Mouse (Mus musculus) MEL (cell line): ENCODE data around the gene Tuba1a. TPM values are rescaled to one million over a fixed set of nuclear protein-coding genes. Genes with fewer than 3 reads are reported as not detected.
"Not testable (repeated sequence)": the region's sequence is repeated elsewhere in the genome, so short reads cannot be mapped to it uniquely, and the experiment has no call there.

Source experiments
- DNase-seq: peaks from one replicate; pipeline ENCODE4 v3.0.0; 2011; ENCODE audit warnings: low read depth, low spot score
- H3K27ac ChIP-seq: 2 replicates; pipeline ENCODE4 v1.5.1; 2012; ENCODE audit warnings: low read depth, mild to moderate bottlenecking, control low read depth, low read length, moderate library complexity; ENCODE audit not compliant: control insufficient read depth
- H3K27me3 ChIP-seq, 2 experiments: fragments of 150-350 bp in 1 of 2; sonication (generic) in 1 of 2; 2 replicates each; pipeline ENCODE4 v1.6.1; 2012; ENCODE audit warnings: low read length in 2 of 2, mild to moderate bottlenecking in 2 of 2, improper control_type of control experiment in 1 of 2, moderate library complexity in 1 of 2; ENCODE audit not compliant: insufficient read depth in 2 of 2, control insufficient read depth in 1 of 2
- H3K36me3 ChIP-seq, 2 experiments: 2 replicates each; pipeline ENCODE4 v1.6.1; 2012 to 2014; ENCODE audit warnings: low read length in 2 of 2, improper control_type of control experiment in 1 of 2, inconsistent platforms in 1 of 2, mild to moderate bottlenecking in 1 of 2; ENCODE audit not compliant: insufficient read depth in 2 of 2, control insufficient read depth in 1 of 2
- H3K4me1 ChIP-seq, 2 experiments: fragments of 150-350 bp in 1 of 2; sonication (generic) in 1 of 2; 2 replicates each; pipeline ENCODE4 v1.6.1; 2012; ENCODE audit warnings: low read length in 2 of 2, improper control_type of control experiment in 1 of 2, mild to moderate bottlenecking in 1 of 2; ENCODE audit not compliant: insufficient read depth in 2 of 2, control insufficient read depth in 1 of 2
- H3K4me3 ChIP-seq, 2 experiments: fragments of 150-350 bp in 1 of 2; sonication (generic) in 1 of 2; 2 replicates each; pipeline ENCODE4 v1.5.1; 2012; ENCODE audit warnings: low read depth in 2 of 2, low read length in 2 of 2, mild to moderate bottlenecking in 2 of 2, moderate library complexity in 2 of 2, control low read depth in 1 of 2, improper control_type of control experiment in 1 of 2; ENCODE audit not compliant: control insufficient read depth in 1 of 2, insufficient read depth in 1 of 2
- H3K79me2 ChIP-seq: 2 replicates; pipeline ENCODE4 v1.6.1; 2012; ENCODE audit warnings: mild to moderate bottlenecking, low read length, moderate library complexity; ENCODE audit not compliant: control insufficient read depth, poor library complexity, insufficient read depth
- H3K9ac ChIP-seq: 2 replicates; pipeline ENCODE4 v1.6.1; 2012; ENCODE audit warnings: low read depth, mild to moderate bottlenecking, control low read depth, low read length, moderate library complexity; ENCODE audit not compliant: control insufficient read depth, poor library complexity, severe bottlenecking
- H3K9me3 ChIP-seq: fragments of 150-350 bp; sonication (generic); replicated peaks from 2 replicates; pipeline ENCODE4 v1.6.1; 2012; ENCODE audit warnings: mild to moderate bottlenecking, low read length, improper control_type of control experiment, moderate library complexity; ENCODE audit not compliant: insufficient read depth
- BHLHE40 ChIP-seq: IDR thresholded peaks from 2 replicates; pipeline ENCODE4 v1.6.1; 2012; ENCODE audit warnings: low read depth, mild to moderate bottlenecking, inconsistent platforms, low read length, improper control_type of control experiment, borderline replicate concordance
- EP300 ChIP-seq, 2 experiments: IDR thresholded peaks; 2 replicates each; pipeline ENCODE4 v1.6.1; 2011; ENCODE audit warnings: improper control_type of control experiment in 2 of 2, low read length in 2 of 2, low read depth in 1 of 2, mild to moderate bottlenecking in 1 of 2
- ETS1 ChIP-seq: IDR thresholded peaks from 2 replicates; pipeline ENCODE4 v1.6.1; 2012; ENCODE audit warnings: low read depth, mild to moderate bottlenecking, inconsistent platforms, low read length, improper control_type of control experiment, moderate library complexity
- HCFC1 ChIP-seq: IDR thresholded peaks from 2 replicates; pipeline ENCODE4 v1.6.1; 2012; ENCODE audit warnings: low read depth, mild to moderate bottlenecking, inconsistent platforms, low read length, improper control_type of control experiment, moderate library complexity
- MAX ChIP-seq: IDR thresholded peaks from 2 replicates; pipeline ENCODE4 v1.6.1; 2011; ENCODE audit warnings: low read length, improper control_type of control experiment
- MAZ ChIP-seq: IDR thresholded peaks from 2 replicates; pipeline ENCODE4 v1.6.1; 2012; ENCODE audit warnings: low read depth, mild to moderate bottlenecking, inconsistent platforms, low read length, improper control_type of control experiment
- MEF2A ChIP-seq: IDR thresholded peaks from 2 replicates; pipeline ENCODE4 v1.6.1; 2014; ENCODE audit warnings: low read depth, mild to moderate bottlenecking, inconsistent platforms, low read length, improper control_type of control experiment; ENCODE audit not compliant: poor library complexity, insufficient replicate concordance, severe bottlenecking; ENCODE audit errors: extremely low read depth
- MXI1 ChIP-seq: IDR thresholded peaks from 2 replicates; pipeline ENCODE4 v1.6.1; 2011; ENCODE audit warnings: mild to moderate bottlenecking, low read depth, low read length, improper control_type of control experiment
- MYB ChIP-seq: IDR thresholded peaks from 2 replicates; pipeline ENCODE4 v1.6.1; 2011; ENCODE audit warnings: mild to moderate bottlenecking, low read depth, low read length, improper control_type of control experiment
- MYC ChIP-seq: IDR thresholded peaks from 2 replicates; pipeline ENCODE4 v1.6.1; 2011; ENCODE audit warnings: low read depth, mild to moderate bottlenecking, low read length, improper control_type of control experiment, moderate library complexity
- POLR2A ChIP-seq, 2 experiments: IDR thresholded peaks; 2 replicates each; pipeline ENCODE4 v1.6.1; 2011 to 2012; ENCODE audit warnings: low read length in 2 of 2, mild to moderate bottlenecking in 2 of 2, control low read depth in 1 of 2, improper control_type of control experiment in 1 of 2, low read depth in 1 of 2, moderate library complexity in 1 of 2; ENCODE audit not compliant: control insufficient read depth in 1 of 2, insufficient read depth in 1 of 2, poor library complexity in 1 of 2
- SIN3A ChIP-seq: IDR thresholded peaks from 2 replicates; pipeline ENCODE4 v1.6.1; 2012; ENCODE audit warnings: low read length, improper control_type of control experiment, inconsistent platforms
- SMC3 ChIP-seq: IDR thresholded peaks from 2 replicates; pipeline ENCODE4 v1.6.1; 2011; ENCODE audit warnings: low read depth, low read length, improper control_type of control experiment
- USF1 ChIP-seq: IDR thresholded peaks from 2 replicates; pipeline ENCODE4 v1.6.1; 2014; ENCODE audit warnings: low read depth, mild to moderate bottlenecking, inconsistent platforms, low read length, improper control_type of control experiment, moderate library complexity
- ZMIZ1 ChIP-seq: IDR thresholded peaks from 2 replicates; pipeline ENCODE4 v1.6.1; 2012; ENCODE audit warnings: low read depth, mild to moderate bottlenecking, inconsistent platforms, low read length, improper control_type of control experiment, moderate library complexity
- polyA plus RNA-seq, 2 experiments: library from polyadenylated mRNA; stranded (reverse) in 1 of 2; unstranded in 1 of 2; fragments of >175 nt in 1 of 2; fragments of >200 nt in 1 of 2; gene quantifications; 2 replicates each; pipeline versions ENCODE4 v1.2.1 to v1.2.4; 2012; ENCODE audit warnings: low replicate concordance in 2 of 2, low read depth in 1 of 2; ENCODE audit not compliant: insufficient read length in 2 of 2, insufficient read depth in 1 of 2, missing spikeins in 1 of 2
- total RNA-seq: library from RNA; depleted of rRNA; stranded (reverse); fragments of 300-350 nt; gene quantifications from 2 replicates; pipeline ENCODE4 v1.2.3, GENCODE M21; 2012

Gene Tuba1a
- total and polyA plus RNA-seq, 3 experiments, result 83.6 to 112 TPM; not detected in 1

GRCm38 (mm10) chr15:98933833-98934216, 19.7 kb downstream of the Tuba1a start (continued):
- TF ChIP-seq EP300 (IDR thresholded peaks at IDR 0.05; ENCODE audit: low read depth in 1 of 2, low read length in 2 of 2), result peak in 1 of 2 experiments; percentile 49; a peak in 2 of 4 replicates

- H3K27ac ChIP-seq, result peak overlapping the region; percentile 93
- H3K4me3 ChIP-seq, result peak overlapping the region; percentile 61 to 83
- H3K9me3 ChIP-seq, H3K4me1 ChIP-seq, H3K27me3 ChIP-seq: not testable (repeated sequence)
- TF ChIP-seq SMC3 (peak; percentile 30; the same call in 1 of the 2 replicates), BHLHE40 (peak; percentile 12; the same call in 1 of the 2 replicates), ETS1 (peak; percentile 44; the same call in 1 of the 2 replicates), USF1 (peak; percentile 69), MAX (peak; percentile 91), MAZ (0 out of 2 replicates have a peak, but pooled peaks have one; percentile 56), MYC (peak; percentile 88), SIN3A (peak; percentile 18), MXI1 (peak; percentile 95), HCFC1 (0 out of 2 replicates have a peak, but pooled peaks have one; percentile 11)
- peaks cover 21% of the 10 kb centered on the region for H3K79me2 ChIP-seq
- H3K36me3 ChIP-seq, result peaks cover 2 to 12% of the 10 kb centered on the region in 2 experiments; a peak in 3 of 4 replicates
- DNase-seq, result peak; percentile 65
- peak overlapping the region; percentile 86 for H3K9ac ChIP-seq
Measured at GRCm38 (mm10) chr15:98933004-98933671, 20.4 kb downstream of the Tuba1a start.

GRCm38 (mm10) chr15:98930998-98931397, 22.5 kb downstream of the Tuba1a start:
- no peaks in the 10 kb centered on the region for H3K9me3 ChIP-seq
- no peak overlapping the region for H3K4me3 ChIP-seq
- no peak overlapping the region for H3K27ac ChIP-seq
- no peak overlapping the region for H3K9ac ChIP-seq
- peaks cover 2 to 3% of the 10 kb centered on the region in 2 experiments; a peak in 3 of 4 replicates for H3K4me1 ChIP-seq
- no peak for DNase-seq
- no peaks in the 10 kb centered on the region for H3K27me3 ChIP-seq
- no peak for TF ChIP-seq MYB
- peak in 1 of 2 experiments; percentile 19; a peak in 2 of 4 replicates for TF ChIP-seq POLR2A (IDR thresholded peaks at IDR 0.05; ENCODE audit: control insufficient read depth in 1 of 2, insufficient read depth in 1 of 2, low read depth in 1 of 2, low read length in 2 of 2, poor library complexity in 1 of 2)
- peak; percentile 24; the same call in 1 of the 2 replicates for TF ChIP-seq SMC3
- TF ChIP-seq MEF2A, result no peak
- peak; percentile 76 for TF ChIP-seq ZMIZ1
- TF ChIP-seq MYC, result 0 out of 2 replicates have a peak, but pooled peaks have one; percentile 39
- peaks cover 21% of the 10 kb centered on the region for H3K79me2 ChIP-seq
- peaks cover 2 to 5% of the 10 kb centered on the region in 2 experiments; a peak in 3 of 4 replicates for H3K36me3 ChIP-seq
